Mouse (Mus musculus) midbrain, embryonic 15.5 days (tissue): Measurements from ENCODE around the gene Emc10. TPM values are rescaled to one million over a fixed set of nuclear protein-coding genes. Genes with fewer than 3 reads are reported as not detected.

Experiments used
- ATAC-seq: fragments of 200-750 bp; cut with Nextera tagmentation; replicated peaks from 2 replicates; pipeline ENCODE4 v1.8.0; 2017; ENCODE audit warnings: moderate TSS enrichment
- H3K27ac ChIP-seq: fragments of 300-500 bp; sonication (generic); 2 replicates; pipeline ENCODE4 v1.5.1; 2015; ENCODE audit warnings: mild to moderate bottlenecking, inconsistent platforms
- H3K27me3 ChIP-seq: fragments of 300-500 bp; sonication (generic); replicated peaks from 2 replicates; pipeline ENCODE4 v1.6.1; 2015; ENCODE audit warnings: inconsistent platforms
- H3K36me3 ChIP-seq: fragments of 300-500 bp; sonication (generic); replicated peaks from 2 replicates; pipeline ENCODE4 v1.6.1; 2015; ENCODE audit warnings: inconsistent platforms
- H3K4me1 ChIP-seq: fragments of 300-500 bp; sonication (generic); 2 replicates; pipeline ENCODE4 v1.6.1; 2015; ENCODE audit warnings: inconsistent platforms
- H3K4me2 ChIP-seq: fragments of 300-500 bp; sonication (generic); 2 replicates; pipeline ENCODE4 v1.6.1; 2015; ENCODE audit warnings: inconsistent platforms, mild to moderate bottlenecking, moderate library complexity
- H3K4me3 ChIP-seq: fragments of 300-500 bp; sonication (generic); 2 replicates; pipeline ENCODE4 v1.5.1; 2015; ENCODE audit warnings: mild to moderate bottlenecking, inconsistent platforms
- H3K9ac ChIP-seq: fragments of 300-500 bp; sonication (generic); 2 replicates; pipeline ENCODE4 v1.6.1; 2015; ENCODE audit warnings: mild to moderate bottlenecking, inconsistent platforms
- H3K9me3 ChIP-seq: fragments of 300-500 bp; sonication (generic); 2 replicates; pipeline ENCODE4 v1.6.1; 2016; ENCODE audit warnings: inconsistent platforms
- WGBS: fragments of 180-500 bp; shearing (Covaris S2); methylation state at CpG from one replicate; pipeline ENCODE4 v1.1.7; 2015; ENCODE audit warnings: mixed read lengths; 5-methylcytosine and 5-hydroxymethylcytosine counted together
- polyA plus RNA-seq: library from polyadenylated mRNA; unstranded; fragments of >200 nt; fragmentation: Nextera tagmentation; extraction: Ambion mirVana; gene quantifications from 2 replicates; pipeline ENCODE4 v1.2.1, GENCODE M21; 2015

Emc10 gene
- polyA plus RNA-seq, 1 experiment from 2014 or later = 145 TPM

DNA sequence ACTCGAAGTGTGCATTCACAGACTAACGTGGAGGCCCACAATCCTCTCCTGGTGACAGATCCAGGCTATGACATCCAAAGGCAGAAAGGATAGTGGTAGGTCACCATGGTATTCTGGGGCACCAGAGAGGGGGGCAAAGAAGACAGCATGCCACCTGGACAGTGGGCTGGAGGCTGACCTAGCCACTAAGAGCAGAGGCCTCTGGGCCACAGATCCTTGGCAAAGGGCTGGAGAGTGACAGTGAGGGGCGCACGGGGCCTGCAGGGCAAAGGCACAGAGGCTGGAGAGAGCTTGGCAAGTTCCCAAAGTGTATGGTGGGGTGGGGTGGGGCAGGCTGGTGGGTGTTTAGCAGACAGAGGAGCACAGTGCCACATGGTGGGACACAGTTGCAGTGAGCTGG, 6.0 kb downstream of the Emc10 start:
- Histone ChIP-seq H3K9me3 (no peaks in the 10 kb centered on the region), H3K27ac (no peak overlapping the region), H3K4me2 (no peak overlapping the region), H3K27me3 (no peaks in the 10 kb centered on the region), H3K9ac (no peak overlapping the region), H3K4me3 (no peak overlapping the region), H3K36me3 (peaks cover 29% of the 10 kb centered on the region), H3K4me1 (peaks cover 14% of the 10 kb centered on the region)
- 85% methylated on average over 4 of the region's 4 CpGs for WGBS
- ATAC-seq = no peak

DNA sequence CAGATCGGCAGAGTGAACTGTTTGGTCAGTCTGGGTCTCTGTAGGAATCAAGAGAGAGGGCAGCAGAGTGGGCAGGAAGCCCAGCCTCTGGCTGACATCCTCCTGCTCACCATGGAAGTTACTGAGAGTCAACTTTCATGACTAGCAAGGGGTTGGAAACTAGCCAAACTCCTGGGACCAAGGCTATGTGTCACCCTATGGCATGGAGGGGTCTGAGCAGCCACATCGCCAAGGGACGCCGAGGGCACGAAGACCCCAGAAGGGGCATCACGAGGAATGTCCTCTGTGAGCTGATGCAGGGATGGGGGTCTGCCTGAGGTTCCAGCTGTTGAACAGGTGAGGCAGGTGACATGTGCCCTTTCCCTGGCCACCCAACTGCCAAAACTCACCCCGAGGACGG, 7.8 kb downstream of the Emc10 start:
- Histone ChIP-seq H3K9me3 (no peaks in the 10 kb centered on the region), H3K4me3 (no peak overlapping the region), H3K27ac (no peak overlapping the region), H3K9ac (no peak overlapping the region), H3K4me2 (no peak overlapping the region), H3K36me3 (peaks cover 29% of the 10 kb centered on the region), H3K4me1 (0 out of 2 replicates have a peak, but pooled peaks cover 3% of the 10 kb centered on the region), H3K27me3 (no peaks in the 10 kb centered on the region)
- no peak for ATAC-seq
- whole genome bisulfite sequencing = 89% methylated on average over 8 of the region's 8 CpGs

DNA sequence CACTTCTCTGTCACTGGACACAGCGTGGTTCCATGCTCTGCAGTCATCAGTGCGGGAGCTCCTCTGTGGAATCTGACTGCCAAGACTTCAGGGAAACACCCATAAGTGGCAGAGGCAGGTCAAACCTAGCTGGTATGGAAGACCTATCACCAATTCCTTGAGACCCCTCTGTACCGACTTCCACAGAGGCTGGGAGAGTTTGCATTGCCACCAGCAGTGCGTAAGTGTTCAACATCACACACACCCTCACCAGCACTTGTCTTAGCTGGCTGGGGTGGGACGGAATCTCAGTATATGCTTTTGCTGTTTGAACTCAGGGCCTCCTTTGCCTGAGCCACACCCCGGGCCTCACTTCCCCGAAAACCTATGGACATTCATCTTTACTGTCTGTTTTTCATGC, 8.4 kb downstream of the Emc10 start:
- WGBS = 86% methylated on average over 7 of the region's 7 CpGs
- no peaks in the 10 kb centered on the region for H3K4me1 ChIP-seq
- H3K27ac ChIP-seq = no peak overlapping the region
- ATAC-seq = no peak
- no peaks in the 10 kb centered on the region for H3K27me3 ChIP-seq
- no peak overlapping the region for H3K4me3 ChIP-seq
- peaks cover 28% of the 10 kb centered on the region for H3K36me3 ChIP-seq
- H3K4me2 ChIP-seq = no peak overlapping the region
- no peaks in the 10 kb centered on the region for H3K9me3 ChIP-seq
- H3K9ac ChIP-seq = no peak overlapping the region

- Histone ChIP-seq H3K36me3 (peaks cover 19% of the 10 kb centered on the region), H3K4me3 (no peak overlapping the region), H3K9me3 (no peaks in the 10 kb centered on the region), H3K27ac (no peak overlapping the region), H3K9ac (no peak overlapping the region), H3K4me2 (no peak overlapping the region), H3K4me1 (no peaks in the 10 kb centered on the region), H3K27me3 (peaks cover 5% of the 10 kb centered on the region)
- ATAC-seq = no peak
- 55% methylated on average over 13 of the region's 13 CpGs for whole genome bisulfite sequencing
These were observed 9.3 kb downstream of the Emc10 start for GRCm38 (mm10) chr7:44486927-44487575.

- WGBS = 71% methylated on average over 7 of the region's 7 CpGs
- H3K27ac ChIP-seq = no peak overlapping the region
- H3K4me1 ChIP-seq = no peaks in the 10 kb centered on the region
- peaks cover 5% of the 10 kb centered on the region for H3K27me3 ChIP-seq
- H3K4me3 ChIP-seq = no peak overlapping the region
- ATAC-seq = 0 out of 2 replicates have a peak, but pooled peaks have one; percentile 38
- no peaks in the 10 kb centered on the region for H3K9me3 ChIP-seq
- H3K36me3 ChIP-seq = peaks cover 10% of the 10 kb centered on the region; the same call in 1 of the 2 replicates
- no peak overlapping the region for H3K9ac ChIP-seq
- no peak overlapping the region for H3K4me2 ChIP-seq
These were observed 10.6 kb downstream of the Emc10 start for GRCm38 (mm10) chr7:44485572-44486195.

- H3K27ac ChIP-seq = no peak overlapping the region; the same call in 1 of the 2 replicates
- 33% methylated on average over 5 of the region's 5 CpGs for WGBS
- ATAC-seq = peak; percentile 77
These were observed 11.3 kb downstream of the Emc10 start for GRCm38 (mm10) chr7:44484841-44485571.

DNA sequence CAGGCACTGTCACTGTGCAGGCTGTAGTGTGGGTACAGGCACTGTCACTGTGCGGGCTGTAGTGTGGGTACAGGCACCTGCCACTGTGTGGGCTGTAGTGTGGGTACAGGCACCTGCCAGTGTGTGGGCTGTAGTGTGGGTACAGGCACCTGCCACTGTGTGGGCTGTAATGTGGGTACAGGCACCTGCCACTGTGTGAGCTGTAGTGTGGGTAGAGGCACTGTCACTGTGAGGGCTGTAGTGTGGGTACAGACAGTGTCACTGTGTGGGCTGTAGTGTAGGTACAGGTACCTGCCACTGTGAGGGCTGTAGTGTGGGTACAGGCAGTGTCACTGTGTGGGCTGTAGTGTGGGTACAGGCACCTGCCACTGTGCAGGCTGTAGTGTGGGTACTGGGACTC, 12.2 kb downstream of the Emc10 start:
- peaks cover 12% of the 10 kb centered on the region for H3K27me3 ChIP-seq
- no peak overlapping the region for H3K9ac ChIP-seq
- no peak for ATAC-seq
- WGBS = 100% methylated on average over 1 of the region's 1 CpGs
- no peak overlapping the region for H3K4me3 ChIP-seq
- no peaks in the 10 kb centered on the region for H3K4me1 ChIP-seq
- no peaks in the 10 kb centered on the region for H3K9me3 ChIP-seq
- H3K36me3 ChIP-seq = no peaks in the 10 kb centered on the region
- H3K27ac ChIP-seq = no peak overlapping the region
- no peak overlapping the region for H3K4me2 ChIP-seq

More at GRCm38 (mm10) chr7:44484841-44485571, 11.3 kb downstream of the Emc10 start:
- Histone ChIP-seq H3K4me3 (no peak overlapping the region), H3K27me3 (peaks cover 7% of the 10 kb centered on the region), H3K36me3 (peaks cover 3% of the 10 kb centered on the region; the same call in 1 of the 2 replicates), H3K4me1 (no peaks in the 10 kb centered on the region), H3K4me2 (no peak overlapping the region), H3K9me3 (no peaks in the 10 kb centered on the region), H3K9ac (no peak overlapping the region)

GRCm38 (mm10) chr7:44482836-44483435, 13.4 kb downstream of the Emc10 start:
- H3K4me2 ChIP-seq = no peak overlapping the region
- no peaks in the 10 kb centered on the region for H3K9me3 ChIP-seq
- ATAC-seq = no peak
- H3K9ac ChIP-seq = no peak overlapping the region
- 72% methylated on average over 3 of the region's 3 CpGs for WGBS
- no peak overlapping the region for H3K27ac ChIP-seq
- peaks cover 15% of the 10 kb centered on the region for H3K27me3 ChIP-seq
- no peak overlapping the region for H3K4me3 ChIP-seq
- H3K4me1 ChIP-seq = no peaks in the 10 kb centered on the region
- H3K36me3 ChIP-seq = no peaks in the 10 kb centered on the region

GRCm38 (mm10) chr7:44475046-44475614, 21.2 kb downstream of the Emc10 start:
- WGBS = 33% methylated on average over 5 of the region's 5 CpGs
- Histone ChIP-seq H3K27ac (peak overlapping the region; percentile 58; the same call in 1 of the 2 replicates), H3K9me3 (no peaks in the 10 kb centered on the region), H3K36me3 (no peaks in the 10 kb centered on the region), H3K4me2 (no peak overlapping the region), H3K9ac (no peak overlapping the region), H3K27me3 (peaks cover 8% of the 10 kb centered on the region; the same call in 1 of the 2 replicates), H3K4me3 (no peak overlapping the region), H3K4me1 (peaks cover 23% of the 10 kb centered on the region)
- no peak for ATAC-seq

GRCm38 (mm10) chr7:44474419-44474818, 21.9 kb downstream of the Emc10 start:
- peaks cover 30% of the 10 kb centered on the region for H3K4me1 ChIP-seq
- peak; percentile 67 for ATAC-seq
- no peaks in the 10 kb centered on the region for H3K36me3 ChIP-seq
- peak overlapping the region; percentile 58 for H3K27ac ChIP-seq
- 10% methylated on average over 4 of the region's 4 CpGs for WGBS
- H3K9me3 ChIP-seq = no peaks in the 10 kb centered on the region
- no peak overlapping the region for H3K4me2 ChIP-seq
- no peak overlapping the region for H3K4me3 ChIP-seq
- H3K27me3 ChIP-seq = peaks cover 5% of the 10 kb centered on the region; the same call in 1 of the 2 replicates
- H3K9ac ChIP-seq = no peak overlapping the region

DNA sequence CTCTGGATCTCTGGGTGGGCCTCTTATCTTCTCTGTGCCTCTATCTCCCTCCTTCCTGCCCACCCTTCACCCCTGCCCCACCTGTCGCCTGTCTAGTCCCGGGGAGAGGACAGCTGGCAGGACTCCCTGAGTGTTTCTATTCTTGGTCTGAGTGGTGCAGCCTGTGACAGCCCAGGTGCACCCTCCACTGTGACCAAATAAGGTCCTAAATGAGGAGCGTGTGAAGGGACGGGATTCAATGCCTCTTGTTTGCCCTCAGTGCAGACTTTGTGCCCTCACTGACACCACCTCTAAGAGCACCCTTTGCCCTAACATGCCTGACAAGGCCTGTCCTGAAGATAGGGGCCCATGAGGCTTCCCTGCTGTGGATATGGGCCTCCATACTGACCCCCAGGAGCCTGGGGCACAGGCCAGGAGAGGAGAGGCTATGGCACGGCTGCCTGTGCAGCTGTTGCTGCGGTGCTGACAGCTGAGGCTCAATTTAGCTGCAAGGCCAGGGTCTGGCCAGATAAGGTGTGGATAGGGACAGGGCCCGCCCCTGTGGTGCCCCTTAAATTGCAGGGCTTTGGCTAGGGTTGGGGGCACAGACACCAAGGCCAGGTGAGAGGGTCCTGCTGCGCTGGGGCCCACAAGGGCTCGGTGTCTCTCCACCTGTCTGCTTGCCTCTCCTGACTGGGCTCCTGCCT, 23.2 kb downstream of the Emc10 start:
- H3K4me3 ChIP-seq = no peak overlapping the region
- 55% methylated on average over 9 of the region's 9 CpGs for WGBS
- H3K27ac ChIP-seq = no peak overlapping the region
- 0 out of 2 replicates have a peak, but pooled peaks cover under 1% of the 10 kb centered on the region for H3K27me3 ChIP-seq
- H3K4me1 ChIP-seq = peaks cover 42% of the 10 kb centered on the region
- H3K4me2 ChIP-seq = no peak overlapping the region
- peak overlapping the region; percentile 8 for H3K9ac ChIP-seq
- no peaks in the 10 kb centered on the region for H3K36me3 ChIP-seq
- no peak for ATAC-seq
- no peaks in the 10 kb centered on the region for H3K9me3 ChIP-seq
